Mouse (Mus musculus) CD4-positive helper T cell, adult 2 months (primary cell): ENCODE results near the gene Tyw1.

Experiments
- DNase-seq: peaks from one replicate; pipeline ENCODE4 v3.0.0-alpha.2; 2012; ENCODE audit warnings: low read depth, missing footprints, low spot score

Tyw1 gene

GRCm38 (mm10) chr5:130264433-130265005, 9.1 kb downstream of the Tyw1 start:
- DNase-seq = no peak

- DNase-seq = peak; percentile 48
These were observed 11.2 kb downstream of the Tyw1 start for GRCm38 (mm10) chr5:130266651-130267050.

GRCm38 (mm10) chr5:130267316-130267715, 11.9 kb downstream of the Tyw1 start:
- DNase-seq = peak; percentile 34

- DNase-seq = no peak
These were observed 13.6 kb downstream of the Tyw1 start for GRCm38 (mm10) chr5:130268976-130269375.

DNA sequence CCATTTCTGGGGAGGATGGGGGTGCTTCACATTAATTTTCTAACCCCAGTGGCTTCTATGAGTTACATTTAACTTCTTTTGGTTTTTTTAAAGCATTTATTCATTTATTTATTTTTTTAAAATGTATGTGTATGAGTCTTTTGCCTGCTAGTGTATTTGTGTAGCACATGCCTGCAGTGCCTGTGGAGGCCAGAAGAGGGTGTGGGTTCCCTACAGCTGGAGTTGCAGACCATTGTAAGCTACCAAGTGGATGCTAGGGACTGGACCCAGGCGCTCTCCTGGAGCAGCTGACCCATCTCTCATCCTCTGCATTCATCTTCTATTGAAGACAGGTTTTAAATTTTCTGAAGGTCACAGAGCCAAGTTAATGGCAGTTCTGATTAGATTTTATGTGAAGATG, 16.9 kb downstream of the Tyw1 start:
- DNase-seq = no peak

GRCm38 (mm10) chr5:130273046-130273445, 17.6 kb downstream of the Tyw1 start:
- no peak for DNase-seq

DNA sequence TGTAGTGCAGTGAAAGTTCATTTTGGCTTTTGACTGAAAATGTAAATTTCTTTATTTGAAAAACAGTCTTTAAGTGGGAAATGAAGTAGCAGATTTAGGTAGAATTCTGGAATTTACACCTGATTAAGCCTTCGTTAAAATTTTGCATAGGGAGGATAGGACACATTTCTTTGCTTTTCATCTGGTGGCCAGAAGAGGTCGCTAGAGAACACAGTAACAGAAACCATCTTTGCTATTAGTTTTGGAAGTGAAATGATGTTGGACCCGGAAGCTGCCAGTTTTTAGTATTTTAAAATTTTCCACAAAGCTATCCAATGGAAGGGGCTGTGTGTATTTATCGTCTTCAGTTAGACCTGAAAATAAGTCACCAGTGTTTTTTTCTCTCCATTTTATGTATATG, 20.1 kb downstream of the Tyw1 start:
- DNase-seq = peak; percentile 45

DNA sequence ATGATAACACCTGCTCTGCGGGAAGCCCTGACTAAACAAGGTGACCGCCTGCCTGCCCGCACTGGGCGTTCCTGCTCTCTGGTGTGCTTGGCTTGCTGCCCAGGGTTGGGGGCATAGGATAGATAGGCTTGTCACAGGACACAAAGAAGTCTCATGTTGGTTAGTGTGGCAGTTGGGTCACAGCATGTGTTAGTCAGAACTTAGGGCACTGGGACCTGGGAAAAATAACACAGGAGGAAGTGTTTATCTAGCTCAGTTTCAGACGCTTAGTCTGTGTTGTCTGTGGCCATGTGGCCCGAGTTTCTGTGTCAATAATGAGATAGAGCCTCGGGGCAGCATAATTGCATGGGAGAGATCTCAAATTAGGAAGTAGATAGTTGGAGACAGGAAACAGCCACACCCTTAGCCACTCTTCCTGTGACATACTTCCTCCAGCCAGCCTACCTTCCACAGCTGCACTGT, 22.6 kb downstream of the Tyw1 start:
- DNase-seq = no peak

- no peak for DNase-seq
These were observed 27.8 kb downstream of the Tyw1 start for GRCm38 (mm10) chr5:130283079-130283732.

DNA sequence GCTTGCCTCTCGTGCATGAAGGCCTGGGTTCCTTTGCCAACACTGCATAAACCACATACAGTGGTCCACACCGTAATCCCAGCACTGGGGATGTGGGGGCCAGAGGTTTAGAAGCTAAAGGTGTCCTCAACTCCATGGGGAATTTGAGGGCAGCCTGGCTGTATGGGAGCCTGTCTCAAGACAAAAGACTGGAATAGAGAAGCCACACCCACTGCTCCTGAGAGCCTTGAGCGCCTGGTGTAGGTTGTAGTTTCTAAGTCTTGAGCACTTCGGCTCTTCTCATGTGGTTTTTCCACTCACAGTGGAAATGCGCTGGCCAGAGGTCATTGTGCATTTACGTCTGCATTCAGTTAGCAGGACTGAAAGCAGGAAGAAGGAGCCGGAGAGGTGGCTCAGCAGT, 32.7 kb downstream of the Tyw1 start:
- no peak for DNase-seq

- no peak for DNase-seq
These were observed 34.8 kb downstream of the Tyw1 start for GRCm38 (mm10) chr5:130290242-130290641.

DNA sequence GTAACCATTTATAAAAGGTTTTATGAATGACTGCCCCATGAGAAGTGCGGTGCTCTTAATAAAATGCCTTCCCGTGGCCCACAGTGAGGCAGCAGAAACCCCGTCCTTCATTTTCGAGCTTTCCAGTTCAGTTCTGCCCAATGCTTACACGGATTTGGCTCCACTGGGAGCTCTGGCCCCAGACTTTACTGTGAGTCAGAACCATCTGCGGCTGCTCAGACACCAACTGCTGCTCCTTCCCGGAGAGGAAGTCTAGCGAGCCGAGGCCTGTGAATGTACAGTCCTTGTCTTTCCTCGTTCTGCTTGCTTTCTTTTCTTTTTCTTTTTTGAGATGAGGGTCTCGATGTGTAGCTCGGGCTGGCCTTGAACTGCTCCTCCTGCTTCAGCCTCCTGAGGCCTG, 35.4 kb downstream of the Tyw1 start:
- DNase-seq = no peak

DNA sequence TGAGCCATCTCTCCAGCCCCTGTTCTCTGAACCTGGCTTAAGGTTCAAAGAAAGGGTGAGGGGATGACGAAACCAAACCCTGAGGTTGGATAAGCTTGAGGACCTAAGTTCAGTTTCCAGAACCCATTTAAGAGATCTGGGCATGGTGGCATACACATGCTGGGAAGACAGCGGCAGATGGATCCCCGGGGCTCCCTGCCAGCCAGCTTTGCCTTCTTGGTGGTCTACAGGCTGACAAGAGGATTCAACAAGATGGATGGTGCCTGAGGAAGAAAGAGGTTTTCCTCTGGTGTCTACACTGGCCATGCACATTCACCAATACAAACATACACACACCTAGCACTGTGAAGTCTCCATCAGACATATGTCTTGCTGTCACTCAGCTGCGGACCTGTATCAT, 37.6 kb downstream of the Tyw1 start:
- DNase-seq = no peak

DNA sequence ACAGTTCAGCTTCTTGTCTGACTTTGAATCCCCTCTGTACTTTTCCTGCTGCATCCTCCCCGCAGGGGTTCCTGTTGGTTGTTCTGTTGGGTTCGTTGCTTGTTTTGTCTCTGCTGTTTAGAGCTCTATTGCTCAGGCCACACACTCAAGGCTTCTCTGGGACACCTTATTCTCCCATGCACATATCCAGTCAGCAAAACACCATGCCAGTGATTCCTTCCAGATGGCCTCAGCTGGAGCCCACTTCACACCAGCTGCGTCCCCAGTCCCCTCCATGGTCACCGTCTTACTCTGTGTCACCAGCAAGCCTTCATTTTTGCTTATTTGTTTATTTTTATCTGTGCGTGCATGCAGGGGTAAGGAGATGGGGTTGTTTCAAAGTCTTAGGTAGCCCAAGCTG, 38.5 kb downstream of the Tyw1 start:
- DNase-seq = no peak

DNA sequence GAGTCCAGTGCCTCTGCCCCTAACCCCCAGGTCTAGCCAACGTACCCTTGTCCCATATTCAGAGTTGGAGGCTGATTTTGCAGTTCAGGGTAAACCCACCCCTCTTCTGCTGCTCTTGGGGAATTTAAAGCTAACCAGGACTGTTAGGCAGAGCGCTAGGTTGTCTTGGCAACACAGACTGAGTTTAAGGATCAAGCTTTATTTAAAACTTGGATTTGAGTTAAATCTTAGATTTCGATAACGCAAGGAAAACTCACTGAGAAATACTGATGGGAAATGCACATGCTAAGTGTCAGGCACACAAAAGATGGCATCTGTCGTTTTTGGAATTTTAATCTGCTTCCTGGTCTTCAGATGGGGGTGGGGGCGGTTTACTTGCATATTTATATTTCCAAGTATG, 39.2 kb downstream of the Tyw1 start:
- DNase-seq = no peak

GRCm38 (mm10) chr5:130296071-130296470, 40.7 kb downstream of the Tyw1 start:
- no peak for DNase-seq

- DNase-seq = no peak
These were observed 43.5 kb downstream of the Tyw1 start for GRCm38 (mm10) chr5:130298831-130299460.

DNA sequence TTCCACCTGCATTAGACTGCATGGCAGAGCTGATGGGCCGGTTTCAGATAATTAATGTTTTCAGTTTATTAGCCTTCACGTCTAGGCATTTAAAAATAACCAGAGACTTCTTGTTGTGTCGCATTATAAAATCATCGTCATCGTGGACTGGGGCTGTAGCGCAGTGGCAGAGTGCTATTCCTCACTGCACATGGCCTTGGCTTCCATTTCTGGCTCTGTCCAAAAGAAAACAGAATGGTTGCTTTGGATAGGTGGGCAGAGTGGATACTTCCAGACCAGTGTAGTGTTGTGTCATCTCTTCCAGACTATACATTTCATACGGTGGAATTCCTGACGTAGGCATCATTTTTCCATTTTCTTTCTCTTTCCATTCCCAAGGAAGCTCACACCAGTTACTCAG, 44.1 kb downstream of the Tyw1 start:
- no peak for DNase-seq

GRCm38 (mm10) chr5:130303611-130304010, 48.2 kb downstream of the Tyw1 start:
- no peak for DNase-seq

DNA sequence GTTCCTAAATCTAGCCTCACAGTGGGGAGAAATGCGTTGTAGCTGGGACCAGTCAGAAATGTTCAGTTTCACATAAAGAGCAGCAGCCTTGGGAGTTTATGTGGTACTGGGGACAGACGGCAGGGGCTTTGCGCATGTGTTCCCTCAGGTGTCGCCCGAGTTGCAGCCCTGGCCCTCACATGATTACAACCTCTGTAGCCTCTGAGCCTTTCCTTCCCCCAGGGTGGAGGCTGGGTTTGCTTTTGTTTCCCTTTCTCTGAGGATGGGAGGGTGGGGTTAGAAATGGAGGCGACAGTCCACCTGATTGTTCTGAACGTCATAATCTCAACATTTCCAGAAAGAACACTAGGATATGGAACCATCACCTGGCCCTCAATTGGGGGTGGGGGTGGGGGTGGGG, 52.5 kb downstream of the Tyw1 start:
- no peak for DNase-seq

DNA sequence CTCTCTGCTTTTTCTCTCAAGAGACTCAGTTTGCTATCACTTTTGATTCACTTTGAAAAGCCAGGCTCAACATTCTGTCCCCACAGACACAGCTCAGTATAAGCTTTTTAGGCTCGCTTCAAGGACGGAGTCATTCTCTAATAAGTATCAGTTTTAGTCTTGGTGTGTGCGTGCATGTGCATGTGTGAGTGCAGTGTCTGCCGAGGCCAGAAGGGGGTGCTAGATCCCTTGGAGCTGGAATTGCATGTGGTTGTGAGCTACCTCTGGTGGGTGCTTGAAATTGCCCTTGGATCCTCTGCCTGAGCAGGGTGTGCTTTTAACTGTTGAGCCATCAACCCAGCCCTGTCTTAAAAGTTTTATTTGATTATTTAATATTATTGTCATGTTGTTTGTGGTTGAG, 54.7 kb downstream of the Tyw1 start:
- DNase-seq = no peak

DNA sequence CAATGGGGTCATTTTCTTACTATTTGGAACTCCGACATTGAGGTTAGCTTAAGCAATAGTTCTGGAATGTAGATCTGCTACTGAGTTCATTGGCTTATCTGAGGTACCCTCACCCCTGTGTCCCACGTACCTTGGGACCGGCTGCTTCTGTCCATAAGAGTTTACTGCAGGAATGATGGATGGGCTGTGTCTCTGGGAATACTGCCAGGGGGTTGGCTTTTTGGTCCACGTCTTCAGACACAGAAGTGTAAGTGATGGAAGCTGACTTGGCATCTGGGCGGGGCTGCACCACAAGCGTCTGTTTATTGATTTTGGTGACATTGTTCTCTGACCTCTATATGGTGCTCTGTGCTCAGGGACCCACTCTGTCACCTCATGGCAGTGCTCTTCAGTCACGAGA, 55.4 kb downstream of the Tyw1 start:
- DNase-seq = no peak

DNA sequence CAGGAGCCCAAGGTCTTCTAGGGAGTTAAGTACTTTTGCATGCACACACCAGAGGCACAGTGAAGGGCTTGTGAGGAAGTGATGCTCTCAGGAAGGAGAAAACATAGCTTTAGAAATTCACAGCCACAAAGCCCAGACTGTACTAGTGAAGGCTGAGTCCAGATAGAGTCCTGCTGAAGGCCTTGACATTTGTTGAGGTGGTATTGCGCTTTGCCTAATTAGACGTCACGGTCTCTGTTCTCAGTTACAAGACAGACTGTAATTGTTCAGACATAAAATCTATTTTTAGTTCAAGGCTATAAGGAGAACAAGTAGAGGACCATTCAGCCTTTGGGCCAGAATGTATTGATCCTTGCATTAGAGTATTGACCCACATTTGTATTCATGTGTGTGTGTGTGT, 58.1 kb downstream of the Tyw1 start:
- DNase-seq = no peak
